In the genomic region with DNA sequence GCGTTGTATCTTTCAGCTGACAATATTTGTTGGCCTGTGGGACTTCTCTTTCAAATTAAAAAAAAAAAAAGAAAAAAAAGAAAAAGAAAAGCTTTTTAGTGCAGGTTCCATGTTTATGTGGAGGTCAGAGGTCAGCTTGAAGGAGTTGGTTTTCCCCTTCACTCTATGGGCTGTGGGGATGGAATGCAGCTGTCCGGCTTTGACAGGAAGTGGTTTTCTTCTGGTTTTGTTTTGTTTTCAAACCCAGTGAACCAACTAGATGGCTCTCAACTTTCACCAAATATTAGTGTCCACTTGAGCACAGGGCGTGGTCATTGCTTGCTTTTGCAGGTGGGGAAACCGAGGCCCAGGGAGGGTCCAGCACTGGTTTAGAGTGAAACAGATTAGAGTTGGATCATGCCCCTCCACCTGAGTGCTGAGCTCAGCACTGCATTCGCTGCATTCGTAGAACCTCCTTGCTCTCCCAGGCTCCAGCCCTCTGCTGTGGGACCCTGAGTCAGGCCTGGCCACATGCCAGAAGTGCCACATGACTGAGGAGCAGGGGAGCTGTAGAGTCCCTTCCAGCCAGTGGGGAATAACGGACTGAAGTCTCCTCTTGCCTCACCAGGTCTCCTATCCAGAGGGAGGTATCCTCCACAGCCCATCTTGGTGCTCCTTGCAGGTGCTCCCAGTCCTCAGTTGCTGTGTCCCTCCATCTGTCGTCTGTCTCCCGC, we compare ENCODE assay signal across 8 mouse cellular contexts.
DNase-seq lines count a peak whose midpoint lies in the region; ATAC-seq lines count a peak whose summit lies in the region.

No protein-coding gene starts in this region.

- H3K36me3 ChIP-seq in heart, embryonic 13.5 days, result no peaks in the 10 kb centered on the region
- H3K36me3 ChIP-seq in limb, embryonic 13.5 days, result no peaks in the 10 kb centered on the region
- H3K36me3 ChIP-seq in stomach, embryonic 14.5 days (ENCODE audit: control insufficient read depth, insufficient read depth, low read length), result no peaks in the 10 kb centered on the region
- no peaks in the 10 kb centered on the region for H3K36me3 ChIP-seq in neural tube, embryonic 15.5 days

- H3K4me2 ChIP-seq in heart, embryonic 13.5 days, result peak overlapping the region; percentile 20
- H3K4me2 ChIP-seq in limb, embryonic 13.5 days (replicated peaks), result no peak overlapping the region
- H3K4me2 ChIP-seq in stomach, embryonic 14.5 days (replicated peaks; ENCODE audit: low read depth, low read length), result no peak overlapping the region
- no peak overlapping the region for H3K4me2 ChIP-seq in neural tube, embryonic 15.5 days

- ATAC-seq in heart, embryonic 13.5 days (ENCODE audit: extremely low read depth, insufficient number of reproducible peaks, low FRiP score, low TSS enrichment), result peak; percentile 55
- peak; percentile 42 for ATAC-seq in limb, embryonic 13.5 days (ENCODE audit: low FRiP score, low read depth)
- peak; percentile 51; the same call in 1 of the 2 replicates for ATAC-seq in stomach, embryonic 14.5 days (ENCODE audit: insufficient number of reproducible peaks, insufficient read depth, low FRiP score, low read depth)
- no peak for ATAC-seq in neural tube, embryonic 15.5 days (ENCODE audit: low FRiP score)

- H3K4me3 ChIP-seq in heart, embryonic 13.5 days, result no peak overlapping the region
- no peak overlapping the region for H3K4me3 ChIP-seq in limb, embryonic 13.5 days
- H3K4me3 ChIP-seq in stomach, embryonic 14.5 days (ENCODE audit: low read depth, low read length), result no peak overlapping the region
- H3K4me3 ChIP-seq in neural tube, embryonic 15.5 days (replicated peaks), result no peak overlapping the region

- peaks cover 85% of the 10 kb centered on the region for H3K4me1 ChIP-seq in heart, embryonic 13.5 days
- H3K4me1 ChIP-seq in limb, embryonic 13.5 days, result peaks cover 80% of the 10 kb centered on the region
- H3K4me1 ChIP-seq in stomach, embryonic 14.5 days (ENCODE audit: control insufficient read depth, insufficient read depth, low read length), result peaks cover 53% of the 10 kb centered on the region
- H3K4me1 ChIP-seq in neural tube, embryonic 15.5 days, result peaks cover 27% of the 10 kb centered on the region

- peak overlapping the region; percentile 64 for H3K27ac ChIP-seq in heart, embryonic 13.5 days (replicated peaks)
- H3K27ac ChIP-seq in limb, embryonic 13.5 days, result peak overlapping the region; percentile 49; the same call in 1 of the 2 replicates
- H3K27ac ChIP-seq in stomach, embryonic 14.5 days (ENCODE audit: low read length), result peak overlapping the region; percentile 79
- H3K27ac ChIP-seq in neural tube, embryonic 15.5 days (replicated peaks), result no peak overlapping the region

- DNase-seq in embryo, embryonic 10 days (ENCODE audit: low spot score), result peak; percentile 59
- no peak for DNase-seq in embryo, embryonic 10.5 days (ENCODE audit: low spot score)
- DNase-seq in right cerebral cortex, postnatal 4 days, result peak; percentile 42
- DNase-seq in right cerebral cortex, postnatal 25 days, result no peak

- H3K9me3 ChIP-seq in heart, embryonic 13.5 days, result no peaks in the 10 kb centered on the region
- H3K9me3 ChIP-seq in limb, embryonic 13.5 days, result no peaks in the 10 kb centered on the region
- H3K9me3 ChIP-seq in stomach, embryonic 14.5 days (ENCODE audit: control insufficient read depth, low read depth, low read length), result no peaks in the 10 kb centered on the region
- H3K9me3 ChIP-seq in neural tube, embryonic 15.5 days (replicated peaks), result no peaks in the 10 kb centered on the region

- H3K9ac ChIP-seq in heart, embryonic 13.5 days, result peak overlapping the region; percentile 25; the same call in 1 of the 2 replicates
- H3K9ac ChIP-seq in limb, embryonic 13.5 days, result no peak overlapping the region
- no peak overlapping the region for H3K9ac ChIP-seq in stomach, embryonic 14.5 days (replicated peaks; ENCODE audit: low read depth, low read length)
- H3K9ac ChIP-seq in neural tube, embryonic 15.5 days (replicated peaks), result no peak overlapping the region

- WGBS in heart, embryonic 13.5 days, result 30% methylated on average over 9 of the region's 9 CpGs
- 48% methylated on average over 9 of the region's 9 CpGs for WGBS in limb, embryonic 13.5 days
- WGBS in stomach, embryonic 14.5 days, result 28% methylated on average over 9 of the region's 9 CpGs
- 68% methylated on average over 9 of the region's 9 CpGs for WGBS in neural tube, embryonic 15.5 days

- H3K27me3 ChIP-seq in heart, embryonic 13.5 days (replicated peaks), result no peaks in the 10 kb centered on the region
- H3K27me3 ChIP-seq in limb, embryonic 13.5 days, result no peaks in the 10 kb centered on the region
- no peaks in the 10 kb centered on the region for H3K27me3 ChIP-seq in stomach, embryonic 14.5 days (ENCODE audit: control insufficient read depth, insufficient read depth, low read length)
- no peaks in the 10 kb centered on the region for H3K27me3 ChIP-seq in neural tube, embryonic 15.5 days (replicated peaks)

Comparison
In these comparisons a context has a peak if more than half of its experiments do, and no peak if none do; other contexts are left out.
1. DNase-seq: peak in embryo, embryonic 10 days (single experiment) and right cerebral cortex, postnatal 4 days (single experiment); none in embryo, embryonic 10.5 days (single experiment) and right cerebral cortex, postnatal 25 days (single experiment).